Mouse (Mus musculus) stomach, embryonic 15.5 days (tissue): ENCODE results near the gene Sh3bgrl3. TPM values are rescaled to one million over a fixed set of nuclear protein-coding genes. Genes with fewer than 3 reads are reported as not detected.

ENCODE experiments used
- ATAC-seq: fragments of 200-750 bp; cut with Nextera tagmentation; 2 replicates; pipeline ENCODE4 v1.8.0; 2017; ENCODE audit warnings: low read depth, moderate number of reproducible peaks, moderate TSS enrichment; ENCODE audit not compliant: insufficient read depth, low FRiP score
- H3K27ac ChIP-seq: fragments of 300-500 bp; sonication (generic); 2 replicates; pipeline ENCODE4 v1.5.1; 2015; ENCODE audit warnings: mild to moderate bottlenecking, inconsistent platforms
- H3K27me3 ChIP-seq: fragments of 300-500 bp; sonication (generic); replicated peaks from 2 replicates; pipeline ENCODE4 v1.6.1; 2015; ENCODE audit warnings: inconsistent platforms
- H3K36me3 ChIP-seq: fragments of 300-500 bp; sonication (generic); 2 replicates; pipeline ENCODE4 v1.6.1; 2015; ENCODE audit warnings: inconsistent platforms
- H3K4me1 ChIP-seq: fragments of 300-500 bp; sonication (generic); 2 replicates; pipeline ENCODE4 v1.6.1; 2015; ENCODE audit warnings: inconsistent platforms
- H3K4me2 ChIP-seq: fragments of 300-500 bp; sonication (generic); 2 replicates; pipeline ENCODE4 v1.6.1; 2015; ENCODE audit warnings: mild to moderate bottlenecking, inconsistent platforms
- H3K4me3 ChIP-seq: fragments of 300-500 bp; sonication (generic); replicated peaks from 2 replicates; pipeline ENCODE4 v1.5.1; 2015; ENCODE audit warnings: inconsistent platforms
- H3K9ac ChIP-seq: fragments of 300-500 bp; sonication (generic); 2 replicates; pipeline ENCODE4 v1.6.1; 2015; ENCODE audit warnings: inconsistent platforms
- H3K9me3 ChIP-seq: fragments of 300-500 bp; sonication (generic); 2 replicates; pipeline ENCODE4 v1.6.1; 2016; ENCODE audit warnings: inconsistent platforms
- WGBS: fragments of 180-500 bp; shearing (Covaris S2); methylation state at CpG from one replicate; pipeline ENCODE4 v1.1.7; 2015; 5-methylcytosine and 5-hydroxymethylcytosine counted together
- polyA plus RNA-seq: library from polyadenylated mRNA; unstranded; fragments of >200 nt; fragmentation: Nextera tagmentation; extraction: Ambion mirVana; gene quantifications from 2 replicates; pipeline ENCODE4 v1.2.1, GENCODE M21; 2015

The Sh3bgrl3 gene
- polyA plus RNA-seq, 1 experiment from 2014 or later, result 395 TPM

DNA sequence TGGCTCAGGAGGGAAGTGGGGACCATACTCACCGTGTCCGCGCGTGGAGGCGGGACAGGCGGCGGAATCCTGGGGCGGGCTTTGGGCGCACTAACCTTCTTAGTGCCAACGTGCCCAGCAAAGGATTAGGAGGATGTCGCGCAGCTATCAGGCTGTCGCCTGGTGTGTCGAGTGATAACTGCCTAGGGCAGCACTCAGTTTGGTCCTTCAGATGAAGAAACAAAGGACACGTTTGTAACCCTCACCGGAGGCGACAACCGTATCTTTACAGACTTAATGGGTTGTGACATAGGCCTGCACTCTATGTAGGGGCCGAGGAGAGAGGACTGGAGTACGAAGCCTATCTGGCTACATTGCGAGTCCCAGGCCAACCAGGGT lies 25.9 kb downstream of the Sh3bgrl3 start:
- 0 out of 2 replicates have a peak, but pooled peaks cover 4% of the 10 kb centered on the region for H3K4me1 ChIP-seq
- ATAC-seq, result peak; percentile 33; the same call in 1 of the 2 replicates
- no peaks in the 10 kb centered on the region for H3K36me3 ChIP-seq
- H3K4me2 ChIP-seq, result peak overlapping the region; percentile 71
- 3% methylated on average over 21 of the region's 21 CpGs for WGBS
- peak overlapping the region; percentile 82 for H3K4me3 ChIP-seq
- H3K27me3 ChIP-seq, result no peaks in the 10 kb centered on the region
- H3K9me3 ChIP-seq, result no peaks in the 10 kb centered on the region
- peak overlapping the region; percentile 59; the same call in 1 of the 2 replicates for H3K9ac ChIP-seq
- H3K27ac ChIP-seq, result no peak overlapping the region

DNA sequence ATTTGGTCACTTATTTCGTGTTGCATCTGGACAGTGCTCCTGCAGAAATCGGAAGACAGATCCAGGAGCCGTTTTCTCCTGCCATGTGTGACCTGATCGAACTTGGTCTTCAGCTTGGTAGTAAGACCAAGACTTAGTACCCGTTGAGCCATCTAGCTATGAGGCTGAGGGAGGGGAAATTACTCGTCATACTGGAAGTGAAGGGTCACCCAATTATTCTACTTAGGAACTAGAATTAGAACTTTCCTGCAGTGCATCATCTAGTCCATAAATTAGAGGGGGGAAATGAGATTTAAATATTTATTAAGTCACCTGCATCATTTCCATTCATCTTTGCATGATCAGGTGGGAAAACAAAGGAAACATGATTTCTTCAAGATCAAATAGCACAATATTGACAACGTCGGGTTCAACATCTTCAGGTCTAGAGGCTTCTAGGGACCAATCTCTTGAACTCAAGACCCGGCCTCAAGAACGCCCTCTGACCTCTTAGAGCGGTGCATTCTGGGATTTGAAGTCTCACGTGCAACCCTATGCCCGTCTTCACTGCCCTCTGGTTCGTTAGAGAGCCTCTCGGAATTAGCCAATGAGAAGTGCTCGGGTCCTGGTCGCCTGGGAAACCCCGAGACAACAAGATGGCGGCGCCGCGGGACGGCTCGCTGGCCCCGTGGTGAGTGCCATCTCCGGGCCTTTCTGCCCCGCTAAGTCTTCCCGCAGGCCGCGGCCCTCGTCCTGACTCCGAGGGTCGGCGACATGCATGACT lies 26.4 kb downstream of the Sh3bgrl3 start, which contains the start of gene Ubxn11:
Gene Ubxn11, plus strand, starts transcription at position 592 of the 763 bp plus-strand sequence.
- no peaks in the 10 kb centered on the region for H3K9me3 ChIP-seq
- 0 out of 2 replicates have a peak, but pooled peaks cover 4% of the 10 kb centered on the region for H3K4me1 ChIP-seq
- no peaks in the 10 kb centered on the region for H3K27me3 ChIP-seq
- no peaks in the 10 kb centered on the region for H3K36me3 ChIP-seq
- peak within 1 kb of the TSS; percentile 71 for H3K4me2 ChIP-seq
- no peak within 1 kb of the TSS for H3K27ac ChIP-seq
- H3K9ac ChIP-seq, result peak within 1 kb of the TSS; percentile 59; the same call in 1 of the 2 replicates
- peak within 1 kb of the TSS; percentile 82 for H3K4me3 ChIP-seq
- ATAC-seq, result peak; percentile 93
- 17% methylated on average over 34 of the region's 34 CpGs for WGBS

DNA sequence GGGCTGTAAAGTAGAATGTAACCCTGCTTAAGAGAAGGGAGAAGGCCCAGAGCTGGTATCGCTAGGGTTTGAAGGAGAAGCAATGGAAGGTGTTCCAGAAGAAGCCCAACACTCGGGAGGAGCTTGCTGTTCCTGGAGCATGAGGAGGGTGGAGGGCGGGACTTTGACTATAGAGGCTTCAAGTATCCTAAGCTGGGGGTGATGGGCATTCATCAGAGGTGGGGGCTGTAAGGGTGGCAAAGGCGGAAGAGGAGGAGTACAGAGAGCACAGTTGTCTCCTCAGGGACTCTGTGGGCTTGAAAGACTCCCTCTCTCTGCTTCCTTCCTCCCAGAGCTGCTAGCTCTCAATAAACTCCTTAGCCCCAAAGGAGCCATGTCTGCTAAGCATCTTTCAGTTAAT lies 28.3 kb downstream of the Sh3bgrl3 start:
- ATAC-seq, result no peak
- WGBS, result 79% methylated on average over 4 of the region's 4 CpGs
- H3K27me3 ChIP-seq, result no peaks in the 10 kb centered on the region
- H3K4me2 ChIP-seq, result no peak overlapping the region
- no peaks in the 10 kb centered on the region for H3K9me3 ChIP-seq
- no peak overlapping the region for H3K9ac ChIP-seq
- no peak overlapping the region for H3K4me3 ChIP-seq
- H3K4me1 ChIP-seq, result 0 out of 2 replicates have a peak, but pooled peaks cover 4% of the 10 kb centered on the region
- no peak overlapping the region for H3K27ac ChIP-seq
- H3K36me3 ChIP-seq, result no peaks in the 10 kb centered on the region

DNA sequence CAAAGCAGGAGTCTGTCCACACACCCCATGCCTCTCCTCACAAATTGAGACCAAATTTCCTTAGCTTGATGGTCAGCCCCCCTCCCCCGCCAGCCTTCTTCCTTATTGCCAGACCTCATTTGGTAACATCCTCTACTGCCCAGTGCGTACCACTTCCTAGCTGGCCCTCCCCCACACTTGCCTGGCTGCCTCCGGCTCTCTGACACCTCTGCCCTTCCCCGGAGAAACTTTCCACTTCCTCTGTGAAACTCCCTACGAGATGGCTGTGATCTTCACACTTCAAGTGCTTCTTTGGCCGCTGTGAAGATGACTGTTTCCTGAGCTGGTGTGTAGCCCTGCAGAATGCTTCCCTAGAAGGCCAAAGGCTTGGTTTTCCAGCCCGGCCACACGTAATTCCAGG lies 30.0 kb downstream of the Sh3bgrl3 start:
- Histone ChIP-seq H3K4me2 (no peak overlapping the region), H3K27ac (no peak overlapping the region; the same call in 1 of the 2 replicates), H3K36me3 (no peaks in the 10 kb centered on the region), H3K4me3 (no peak overlapping the region), H3K9ac (no peak overlapping the region), H3K27me3 (no peaks in the 10 kb centered on the region), H3K9me3 (no peaks in the 10 kb centered on the region), H3K4me1 (0 out of 2 replicates have a peak, but pooled peaks cover 4% of the 10 kb centered on the region)
- WGBS, result 44% methylated on average over 8 of the region's 8 CpGs
- no peak for ATAC-seq

DNA sequence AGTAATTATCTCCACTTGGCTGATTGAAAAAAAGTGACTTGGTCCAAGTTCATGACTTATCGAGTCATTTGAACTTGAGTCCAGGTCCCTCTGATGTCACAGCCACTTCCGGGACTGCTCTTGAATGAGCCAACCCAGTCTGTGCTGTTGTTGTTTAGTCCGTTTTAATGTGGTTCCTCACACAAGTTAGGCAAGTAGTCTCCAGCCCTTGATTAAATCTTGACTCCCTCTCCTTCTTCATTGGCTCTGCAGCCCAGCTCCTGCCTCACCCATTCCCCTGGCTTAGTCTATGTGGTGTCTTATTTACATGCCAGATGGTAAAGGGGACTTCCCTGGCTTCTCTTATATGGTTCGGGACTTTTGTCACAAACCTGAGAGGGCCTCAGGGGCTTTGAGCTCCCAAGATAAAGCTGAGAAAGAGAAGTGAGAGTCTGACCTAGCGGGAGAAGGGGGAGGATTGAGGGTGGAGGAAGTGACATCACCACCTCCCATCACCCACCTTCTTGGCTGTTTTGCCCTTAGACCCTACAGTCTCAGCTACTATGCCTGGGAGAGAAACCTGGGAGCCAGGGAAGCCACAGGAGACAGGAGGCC lies 31.5 kb downstream of the Sh3bgrl3 start:
- no peak for ATAC-seq
- Histone ChIP-seq H3K9ac (no peak overlapping the region), H3K4me2 (no peak overlapping the region), H3K4me1 (no peaks in the 10 kb centered on the region), H3K27ac (no peak overlapping the region), H3K36me3 (no peaks in the 10 kb centered on the region), H3K4me3 (no peak overlapping the region), H3K27me3 (no peaks in the 10 kb centered on the region), H3K9me3 (no peaks in the 10 kb centered on the region)
- 63% methylated on average over 5 of the region's 5 CpGs for WGBS

DNA sequence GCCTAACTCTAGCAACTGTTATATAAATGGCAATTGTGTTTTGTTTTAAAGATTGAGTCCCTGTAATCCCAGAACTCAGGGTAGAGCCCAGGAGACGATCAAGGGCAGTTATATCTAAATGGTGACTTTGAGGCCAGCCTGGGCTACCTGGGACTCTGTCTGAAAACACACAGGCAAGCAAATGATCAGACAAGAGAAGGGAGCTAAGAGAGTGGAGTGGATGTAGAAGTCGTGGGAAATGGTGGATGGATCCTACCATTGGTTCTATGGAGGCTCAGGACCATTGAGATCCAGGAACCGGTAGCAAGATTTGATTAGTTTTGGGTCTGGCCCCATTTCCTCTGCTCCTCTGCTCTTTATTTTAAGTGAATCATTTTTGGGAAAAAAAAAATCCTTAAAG lies 32.5 kb downstream of the Sh3bgrl3 start:
- no peaks in the 10 kb centered on the region for H3K9me3 ChIP-seq
- no peak overlapping the region for H3K27ac ChIP-seq
- no peaks in the 10 kb centered on the region for H3K27me3 ChIP-seq
- no peak overlapping the region for H3K9ac ChIP-seq
- no peak overlapping the region for H3K4me2 ChIP-seq
- no peak overlapping the region for H3K4me3 ChIP-seq
- 84% methylated on average over 3 of the region's 3 CpGs for WGBS
- H3K36me3 ChIP-seq, result no peaks in the 10 kb centered on the region
- no peak for ATAC-seq
- no peaks in the 10 kb centered on the region for H3K4me1 ChIP-seq

DNA sequence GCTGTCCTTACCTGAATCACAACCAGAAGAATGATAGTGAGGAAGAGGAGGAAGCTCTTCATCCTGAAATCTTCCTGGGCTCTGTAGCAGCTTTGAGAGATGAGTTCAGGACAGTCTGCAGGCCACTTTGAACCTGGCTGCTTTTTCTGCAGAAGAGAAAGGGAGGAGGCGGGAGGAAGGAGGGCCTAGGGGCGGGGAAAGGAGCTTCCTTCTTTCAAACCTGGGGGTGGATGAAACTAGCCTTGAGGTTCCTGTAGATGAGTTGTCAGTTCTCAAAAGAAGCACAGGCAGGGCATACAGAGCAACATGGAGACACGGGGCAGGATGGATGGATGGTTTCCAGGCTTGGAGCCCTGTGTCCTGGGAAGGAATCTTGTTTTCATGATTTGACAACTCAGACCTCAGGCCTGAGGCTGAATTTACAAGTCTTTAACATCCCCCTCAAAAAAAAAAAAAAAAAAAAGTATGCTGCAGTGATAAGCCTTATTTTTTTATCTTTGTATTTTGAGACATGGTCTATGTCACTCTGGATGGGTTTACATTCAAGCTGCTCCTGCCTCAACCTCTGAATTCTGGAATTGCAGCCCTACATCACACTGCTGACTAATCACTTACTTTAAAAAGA lies 33.6 kb downstream of the Sh3bgrl3 start, which contains the start of gene Cd52:
Gene Cd52, minus strand, starts transcription at position 160 of the 625 bp plus-strand sequence.
- no peak within 1 kb of the TSS for H3K9ac ChIP-seq
- H3K9me3 ChIP-seq, result no peaks in the 10 kb centered on the region
- ATAC-seq, result no peak
- no peak within 1 kb of the TSS for H3K4me2 ChIP-seq
- no peak within 1 kb of the TSS for H3K27ac ChIP-seq
- no peak within 1 kb of the TSS for H3K4me3 ChIP-seq
- WGBS, result 56% methylated on average over 3 of the region's 3 CpGs
- no peaks in the 10 kb centered on the region for H3K4me1 ChIP-seq
- no peaks in the 10 kb centered on the region for H3K36me3 ChIP-seq
- no peaks in the 10 kb centered on the region for H3K27me3 ChIP-seq

DNA sequence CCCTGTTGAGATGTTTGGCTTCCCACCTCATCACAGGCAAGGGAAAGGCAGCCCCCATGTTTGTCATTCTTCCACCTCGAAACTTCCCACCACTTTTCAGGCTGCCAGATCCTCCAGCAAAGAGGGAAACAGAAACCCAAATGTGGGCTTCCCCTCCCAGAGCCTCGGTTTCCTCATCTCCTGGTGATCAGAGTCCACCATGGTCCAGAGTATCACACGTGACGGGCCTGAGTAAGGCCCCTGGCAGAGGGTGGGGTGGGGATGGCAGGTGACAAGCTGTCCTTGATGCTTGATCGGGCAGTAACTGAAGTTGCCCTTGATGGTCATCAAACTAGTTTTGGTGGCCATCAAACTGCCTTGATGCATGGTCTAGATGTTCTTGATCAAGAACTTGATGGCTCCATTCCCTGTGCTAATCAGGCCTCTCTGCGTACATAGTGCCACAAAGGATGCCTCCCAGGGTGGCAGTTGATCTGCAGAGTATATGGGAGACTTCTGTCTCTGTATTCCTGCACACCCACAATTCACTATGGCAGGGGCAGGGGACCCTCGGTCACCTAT lies 34.5 kb downstream of the Sh3bgrl3 start:
- WGBS, result 81% methylated on average over 7 of the region's 7 CpGs
- H3K36me3 ChIP-seq, result no peaks in the 10 kb centered on the region

DNA sequence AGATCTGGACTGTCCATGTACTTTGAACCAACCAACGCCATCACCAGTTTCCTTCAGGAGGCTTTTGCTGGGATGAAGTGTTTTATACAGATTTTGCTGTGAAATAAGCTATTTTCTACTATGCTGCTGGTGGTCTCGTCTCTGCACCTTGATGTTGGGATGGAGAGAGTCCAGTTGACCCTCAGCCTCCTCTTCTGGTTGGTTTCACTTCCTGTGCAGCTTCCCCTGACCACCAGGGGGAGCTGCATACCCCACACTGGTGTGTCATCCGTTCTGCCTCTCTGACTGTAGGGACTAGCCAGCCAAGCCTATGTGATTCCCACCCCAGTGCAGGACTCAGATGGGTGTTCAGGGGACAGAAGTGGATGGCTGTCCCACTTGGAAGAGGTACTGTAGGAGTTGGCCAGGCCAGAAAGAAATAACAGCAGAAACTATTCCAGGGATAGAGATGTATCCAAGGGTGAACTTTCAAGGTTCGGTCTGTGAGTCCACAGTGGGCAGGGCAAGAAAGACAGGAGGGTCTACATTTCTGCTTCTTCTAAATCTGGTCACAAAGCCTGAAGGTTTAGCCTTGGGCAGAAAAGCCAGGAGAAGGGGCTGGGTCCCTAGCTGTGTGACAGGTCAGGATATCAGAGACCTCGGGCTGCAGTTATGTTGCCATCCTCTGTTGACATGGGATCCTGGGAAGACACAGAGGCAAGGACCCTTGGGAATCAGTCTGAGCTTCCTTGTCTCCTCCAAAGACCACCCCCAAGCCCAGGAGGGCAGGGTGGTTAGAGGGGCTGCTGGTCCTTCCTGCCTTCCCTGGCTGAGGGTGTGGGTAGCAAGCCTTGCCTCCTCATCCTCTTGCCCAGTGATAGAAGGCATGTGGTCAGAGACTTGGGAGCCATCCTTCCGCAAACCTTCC lies 36.0 kb downstream of the Sh3bgrl3 start:
- H3K4me1 ChIP-seq, result no peaks in the 10 kb centered on the region
- no peaks in the 10 kb centered on the region for H3K36me3 ChIP-seq
- no peak overlapping the region for H3K9ac ChIP-seq
- WGBS, result 68% methylated on average over 6 of the region's 6 CpGs
- H3K4me3 ChIP-seq, result no peak overlapping the region
- no peak for ATAC-seq
- H3K27ac ChIP-seq, result no peak overlapping the region
- no peaks in the 10 kb centered on the region for H3K9me3 ChIP-seq
- H3K27me3 ChIP-seq, result no peaks in the 10 kb centered on the region
- no peak overlapping the region for H3K4me2 ChIP-seq

More for the DNA sequence above, 34.5 kb downstream of the Sh3bgrl3 start:
- no peak overlapping the region for H3K4me3 ChIP-seq
- H3K27me3 ChIP-seq, result no peaks in the 10 kb centered on the region
- no peaks in the 10 kb centered on the region for H3K9me3 ChIP-seq
- no peaks in the 10 kb centered on the region for H3K4me1 ChIP-seq
- H3K4me2 ChIP-seq, result no peak overlapping the region
- H3K9ac ChIP-seq, result no peak overlapping the region
- ATAC-seq, result no peak
- H3K27ac ChIP-seq, result no peak overlapping the region

DNA sequence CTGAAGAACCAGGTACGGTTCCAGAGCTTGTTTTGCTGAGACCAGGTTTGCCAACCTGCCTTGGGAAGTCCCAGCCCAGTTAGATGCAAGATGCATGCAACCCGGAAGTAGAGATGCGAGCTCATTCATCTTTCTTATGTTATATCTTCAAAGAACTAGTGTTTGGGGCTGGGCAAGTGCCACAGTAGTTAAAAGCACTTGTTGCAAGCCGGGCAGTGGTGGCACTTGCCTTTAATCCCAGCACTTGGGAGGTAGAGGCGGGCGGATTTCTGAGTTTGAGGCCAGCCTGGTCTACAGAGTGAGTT lies 37.4 kb downstream of the Sh3bgrl3 start:
- no peaks in the 10 kb centered on the region for H3K27me3 ChIP-seq
- H3K27ac ChIP-seq, result no peak overlapping the region
- no peaks in the 10 kb centered on the region for H3K9me3 ChIP-seq
- H3K9ac ChIP-seq, result no peak overlapping the region
- WGBS, result 83% methylated on average over 6 of the region's 6 CpGs
- no peak overlapping the region for H3K4me3 ChIP-seq
- no peak for ATAC-seq
- H3K36me3 ChIP-seq, result no peaks in the 10 kb centered on the region
- H3K4me1 ChIP-seq, result no peaks in the 10 kb centered on the region
- no peak overlapping the region for H3K4me2 ChIP-seq

DNA sequence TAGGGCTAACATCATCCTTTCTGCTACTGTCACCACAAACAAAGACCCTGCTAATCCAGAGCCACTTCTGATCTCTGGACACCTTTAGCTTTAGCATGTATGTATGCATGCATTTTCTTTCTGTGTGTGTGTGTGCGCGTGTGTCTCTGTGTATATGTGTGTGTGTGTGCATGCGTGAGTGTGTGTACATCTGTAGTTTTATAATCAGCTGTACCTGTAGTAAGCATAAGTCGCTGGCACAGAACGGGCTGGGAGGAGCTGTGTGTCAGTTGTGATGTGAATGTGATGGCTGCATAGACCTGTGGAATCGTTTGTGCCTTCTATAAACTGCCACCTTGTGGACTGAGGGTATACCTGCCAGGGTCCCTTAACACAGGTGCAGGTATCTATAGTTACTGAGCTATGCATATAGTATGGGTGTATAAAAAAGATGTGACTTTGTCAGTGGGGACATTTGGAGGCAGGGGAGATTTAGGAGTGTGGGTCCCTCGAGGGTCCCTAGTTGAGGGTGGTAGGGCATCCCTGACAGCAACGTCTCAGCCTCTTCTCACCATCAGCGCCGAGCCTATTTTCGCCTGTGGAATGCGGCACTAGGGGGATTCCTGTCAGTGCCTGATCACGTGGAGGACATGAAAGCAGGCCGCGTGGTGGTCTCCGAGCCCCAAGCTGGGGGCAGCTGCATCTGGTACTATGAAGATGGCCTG lies 37.9 kb downstream of the Sh3bgrl3 start:
- no peak overlapping the region for H3K27ac ChIP-seq
- H3K4me1 ChIP-seq, result no peaks in the 10 kb centered on the region
- WGBS, result 78% methylated on average over 16 of the region's 16 CpGs
- no peak overlapping the region for H3K9ac ChIP-seq
- H3K4me2 ChIP-seq, result no peak overlapping the region
- no peak overlapping the region for H3K4me3 ChIP-seq
- ATAC-seq, result no peak
- no peaks in the 10 kb centered on the region for H3K27me3 ChIP-seq
- H3K9me3 ChIP-seq, result no peaks in the 10 kb centered on the region
- H3K36me3 ChIP-seq, result no peaks in the 10 kb centered on the region
